Mouse (Mus musculus): Measurements from ENCODE around the gene D930007J09Rik.

DNA sequence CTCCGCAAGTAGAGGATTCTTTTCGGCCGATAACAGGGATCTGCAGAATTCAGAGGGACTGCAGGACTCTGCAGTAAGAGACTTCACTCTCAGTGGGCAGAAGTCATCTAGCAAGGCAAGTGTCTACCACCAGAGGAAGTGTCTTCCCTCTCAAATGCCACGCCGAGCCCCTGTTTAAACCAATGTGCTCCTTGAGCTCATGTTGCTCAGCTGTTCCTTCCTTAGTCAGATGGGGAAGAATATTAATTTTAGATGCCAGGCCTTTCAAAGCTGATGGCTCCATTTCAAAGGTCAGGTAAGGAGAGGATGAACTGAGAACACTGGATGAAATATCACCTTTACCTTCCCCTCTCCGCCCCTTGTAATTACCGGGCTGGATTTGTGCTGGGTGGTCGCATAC is 18.8 kb downstream of the D930007J09Rik start, which contains the start of gene Mylk4:
- TF ChIP-seq FLI1 (IDR thresholded peaks at IDR 0.05; ENCODE audit: low read length) (no peak), GATA1 (IDR thresholded peaks at IDR 0.05; ENCODE audit: borderline replicate concordance, low read length) (no peak)

All from megakaryocyte, embryonic 14.5 days (primary cell).